Mouse (Mus musculus) left cerebral cortex, postnatal 36 days (tissue): ENCODE data around the gene Pard3b. TPM values are rescaled to one million over a fixed set of nuclear protein-coding genes. Genes with fewer than 3 reads are reported as not detected.

Experiments used
- DNase-seq, 2 experiments: peaks; one replicate each; pipeline ENCODE4 v3.0.0; 2021 to 2022; ENCODE audit warnings: low spot score in 2 of 2, mixed read lengths in 1 of 2
- intact Hi-C: fragments of 180-260 bp; cut with DNase I; formaldehyde crosslinking; loops from one replicate; pipeline ENCODE4 v1.15.1; 2025
- total RNA-seq, 2 experiments: library from RNA; stranded (reverse); gene quantifications; 2 replicates each; pipeline ENCODE4 v1.2.3; 2021

The Pard3b gene
- total RNA-seq, 2 experiments from 2014 or later: 2.7 to 4.0 TPM

DNA sequence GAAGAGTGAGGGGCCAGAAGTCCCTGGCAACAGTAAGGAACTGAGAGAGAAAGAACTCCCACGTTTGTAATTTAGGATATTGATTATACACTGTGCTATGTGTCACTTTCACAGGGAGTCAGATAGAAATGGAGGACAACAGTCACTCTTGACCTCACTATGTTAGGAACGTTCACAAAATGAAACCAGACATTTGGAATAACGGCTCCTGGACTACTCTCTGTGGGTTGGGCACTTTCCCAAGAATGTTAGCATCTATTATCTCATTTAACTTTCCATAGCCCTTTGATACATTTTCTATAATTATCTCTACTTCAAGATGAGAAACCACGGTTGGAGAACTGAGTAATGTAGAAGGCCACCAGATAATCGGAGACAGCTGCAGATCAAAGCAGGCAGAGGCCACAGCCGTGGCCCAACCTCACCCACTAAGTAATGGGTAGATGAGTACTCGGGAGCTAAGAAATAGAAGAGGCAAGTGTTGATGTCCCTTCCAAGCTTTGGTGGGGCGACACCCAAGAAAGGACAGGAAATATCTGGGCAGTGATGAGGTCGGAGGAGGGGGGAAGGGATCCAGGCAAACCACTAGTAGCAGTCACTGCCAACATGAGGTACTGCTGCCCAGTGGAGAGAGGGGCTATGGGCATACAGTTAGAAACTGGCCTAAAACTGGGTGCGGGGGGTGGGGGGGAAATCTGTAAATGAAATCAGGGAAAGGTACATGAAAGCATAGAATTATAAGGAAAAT lies 778.2 kb downstream of the Pard3b start:
- no peak for DNase-seq
- intact Hi-C loops: no loop called here

DNA sequence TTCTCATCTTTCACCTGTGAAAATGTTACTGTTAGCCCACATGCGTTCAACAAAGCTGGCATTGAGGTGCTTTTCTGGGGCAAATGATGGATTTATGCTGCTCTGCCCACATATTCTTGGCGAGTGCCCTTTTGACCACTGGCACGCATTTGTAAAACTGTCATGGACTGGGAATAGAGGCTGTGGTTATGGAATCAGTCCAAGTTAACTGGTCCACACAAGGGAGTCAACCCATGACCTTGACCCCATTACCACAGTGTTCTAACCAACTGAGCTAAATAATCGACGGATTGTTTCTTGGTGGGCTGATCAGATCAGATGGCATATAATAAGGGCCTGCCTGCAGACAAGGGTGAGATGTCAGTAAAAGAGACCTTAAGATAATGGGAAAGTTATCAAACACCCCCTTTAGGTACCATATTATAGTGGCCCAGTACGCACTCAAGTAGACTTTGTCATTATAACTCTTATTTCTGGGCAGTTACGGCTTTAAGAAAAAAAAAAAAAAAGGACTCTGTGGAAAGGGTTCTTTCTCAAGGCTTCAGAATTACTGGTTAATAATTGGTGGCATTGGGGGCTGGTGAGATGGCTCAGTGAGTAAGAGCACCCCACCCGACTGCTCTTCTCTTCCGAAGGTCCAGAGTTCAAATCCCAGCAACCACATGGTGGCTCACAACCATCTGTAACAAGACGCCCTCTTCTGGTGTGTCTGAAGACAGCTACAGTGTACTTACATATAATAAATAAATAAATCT lies 784.4 kb downstream of the Pard3b start:
- intact Hi-C loops: no loop called here
- no peak for DNase-seq

DNA sequence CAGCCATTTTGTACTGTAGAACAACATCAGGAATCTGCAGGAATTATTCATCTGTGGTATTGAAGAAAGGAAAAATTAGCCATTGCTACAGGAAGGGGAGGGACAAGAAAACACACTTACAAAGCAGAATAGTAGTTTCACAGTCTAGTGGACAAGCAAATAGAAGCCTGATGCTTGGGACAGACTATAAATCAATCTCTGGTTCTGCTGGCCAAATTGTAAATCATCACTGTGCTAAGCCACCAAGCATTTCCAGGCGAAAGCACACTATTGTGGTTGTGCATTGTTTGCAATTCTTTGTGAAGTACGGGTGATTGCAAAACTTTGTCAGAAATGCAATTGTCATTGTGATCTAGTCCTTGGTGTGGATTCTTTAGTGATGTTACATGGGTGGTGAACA lies 786.7 kb downstream of the Pard3b start:
- intact Hi-C loops: no loop called here

DNA sequence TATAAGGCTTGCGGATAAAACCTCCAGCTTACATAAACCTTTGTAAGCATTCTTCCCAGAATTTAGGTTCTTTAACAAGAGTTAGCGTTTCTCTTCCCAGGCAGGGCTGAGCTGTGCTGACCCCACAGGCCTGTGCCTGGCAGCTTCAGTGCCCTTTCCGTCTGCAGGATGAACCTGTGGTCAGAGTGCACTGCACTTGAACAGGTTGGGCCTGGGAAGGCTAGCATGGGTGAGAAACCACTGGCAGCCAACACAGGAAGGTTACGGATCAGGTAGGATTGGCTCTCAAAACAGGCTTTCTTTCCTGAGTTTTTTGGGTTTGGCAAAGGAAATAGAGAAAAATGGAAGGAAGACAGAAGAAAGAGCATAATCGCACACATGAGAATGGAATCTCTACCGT lies 790.1 kb downstream of the Pard3b start:
- DNase-seq: no peak
- intact Hi-C loops: no loop called here

More for the DNA sequence above, 786.7 kb downstream of the Pard3b start:
- DNase-seq: no peak

DNA sequence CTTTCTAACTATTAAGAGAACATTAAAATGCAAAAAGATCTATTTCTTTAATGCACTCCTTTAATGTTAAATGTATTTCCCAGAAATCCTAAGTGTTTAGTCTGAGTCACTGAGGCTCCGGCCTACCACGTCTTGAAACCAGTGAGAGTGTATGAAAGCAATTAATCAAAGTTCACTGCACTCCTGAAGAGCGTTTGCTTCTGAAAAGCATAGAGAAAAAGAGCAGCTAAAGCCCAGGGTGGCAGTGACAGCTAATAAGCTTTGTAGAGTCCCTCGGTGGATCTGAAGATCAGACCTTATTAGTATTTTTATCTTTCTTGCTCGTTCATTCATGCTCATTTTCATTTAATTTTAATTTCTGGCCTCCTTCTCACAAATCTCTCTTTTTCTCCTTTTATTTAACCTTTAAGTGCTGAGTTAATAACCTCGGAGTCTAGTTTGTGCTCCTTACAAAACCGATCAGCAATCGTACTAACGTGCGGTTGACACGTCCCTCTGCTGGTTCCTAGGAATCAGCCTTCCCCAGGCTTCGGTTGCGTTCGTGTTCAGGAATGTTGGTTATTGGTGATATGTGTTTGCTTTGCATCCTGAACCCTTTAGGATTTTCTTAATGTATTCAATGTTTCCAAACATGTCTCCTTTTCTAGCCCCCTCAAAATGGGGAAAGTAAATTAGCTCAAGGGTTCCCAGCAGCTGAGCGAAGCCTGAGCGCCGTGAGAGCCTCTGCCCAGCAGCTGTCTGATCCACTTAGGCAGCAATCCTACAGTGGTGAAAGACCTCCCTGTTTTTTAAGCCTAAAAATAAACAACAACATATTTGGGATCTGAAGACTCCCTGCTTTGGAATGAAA lies 790.9 kb downstream of the Pard3b start:
- DNase-seq: no peak
- intact Hi-C loops: no loop called here

- DNase-seq: no peak
- intact Hi-C loops: no loop called here
Observed at GRCm38 (mm10) chr1:62431054-62431453, 792.4 kb downstream of the Pard3b start.

GRCm38 (mm10) chr1:62433891-62434290 lies 795.3 kb downstream of the Pard3b start:
- intact Hi-C loops: no loop called here
- no peak for DNase-seq

- DNase-seq: no peak
- intact Hi-C loops: no loop called here
Observed at GRCm38 (mm10) chr1:62435844-62436243, 797.2 kb downstream of the Pard3b start.

GRCm38 (mm10) chr1:62436304-62436703 lies 797.7 kb downstream of the Pard3b start:
- intact Hi-C loops: no loop called here
- no peak for DNase-seq

DNA sequence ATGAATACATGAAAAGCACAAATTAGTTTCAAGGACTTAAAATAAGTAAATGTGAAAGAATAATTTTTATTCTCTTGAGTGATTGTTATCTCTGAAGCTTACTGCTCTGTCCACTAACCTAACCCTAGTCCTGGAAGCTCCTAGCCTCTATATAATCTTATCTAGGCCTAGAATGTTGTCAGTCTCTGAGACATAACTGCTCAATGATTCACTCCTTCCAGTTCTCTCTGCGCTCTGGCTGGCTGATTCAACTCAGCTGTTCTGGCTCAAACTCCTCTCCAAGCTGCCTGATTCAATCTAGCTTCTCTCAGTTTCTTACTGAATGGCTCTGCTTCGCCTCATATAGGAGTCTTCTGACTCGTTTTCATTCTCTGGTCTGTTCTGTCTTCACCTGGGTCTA lies 798.9 kb downstream of the Pard3b start:
- DNase-seq: no peak
- intact Hi-C loops: no loop called here

DNA sequence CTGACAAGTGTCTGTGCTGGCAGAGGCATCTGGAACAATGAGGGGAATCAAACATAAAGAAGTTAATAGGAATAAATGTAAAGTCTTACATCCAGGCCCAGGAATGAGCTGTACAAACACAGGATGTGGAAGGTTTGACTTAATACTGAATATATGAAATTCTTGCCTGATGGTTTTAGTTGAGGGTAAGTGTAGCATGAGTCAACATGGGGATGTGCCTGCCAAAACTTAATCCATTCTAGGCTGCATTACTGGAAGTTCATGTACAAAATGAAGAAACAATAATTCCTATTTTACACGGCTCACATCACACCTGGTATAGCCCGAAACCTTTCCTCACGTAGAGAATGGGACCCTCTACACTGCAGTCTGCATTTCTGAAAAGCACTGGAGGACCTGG lies 805.8 kb downstream of the Pard3b start:
- no peak for DNase-seq
- intact Hi-C loops: no loop called here

GRCm38 (mm10) chr1:62446818-62447217 lies 808.2 kb downstream of the Pard3b start:
- no peak for DNase-seq
- intact Hi-C loops: no loop called here

DNA sequence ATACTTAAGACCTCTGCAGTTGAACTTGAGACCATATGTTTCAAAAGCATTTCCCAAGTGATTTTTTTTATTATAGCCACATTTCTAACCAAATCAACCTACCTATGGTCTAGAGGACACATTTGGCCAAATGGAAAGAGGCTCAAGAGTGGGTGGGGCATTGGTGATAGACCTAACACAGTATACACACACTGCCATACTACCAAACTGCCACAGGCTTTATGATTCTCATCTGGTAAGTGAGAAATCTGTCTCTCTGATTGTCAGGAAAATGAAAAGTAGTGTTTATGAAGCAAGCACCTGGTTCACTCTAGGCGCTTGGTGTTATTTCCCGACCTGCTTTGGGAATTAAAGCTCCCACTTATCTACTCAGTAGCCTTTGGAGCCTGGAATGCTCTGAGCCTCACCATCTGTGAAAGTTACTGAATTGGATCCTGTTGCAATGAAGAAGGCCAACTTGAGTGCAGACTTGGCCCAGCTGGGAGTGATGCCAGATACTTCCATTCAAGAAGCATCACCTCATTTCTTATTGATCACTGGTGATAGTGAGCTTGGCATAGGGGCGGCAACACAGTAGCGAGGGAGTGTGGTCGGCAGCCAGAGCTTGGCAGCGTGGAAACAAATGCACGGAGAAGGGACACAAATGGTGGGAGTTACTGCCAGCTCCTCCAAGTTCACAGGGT lies 810.7 kb downstream of the Pard3b start:
- intact Hi-C loops: no loop called here
- no peak for DNase-seq

GRCm38 (mm10) chr1:62465536-62465935 lies 826.9 kb downstream of the Pard3b start:
- DNase-seq: no peak
- intact Hi-C loops: no loop called here

DNA sequence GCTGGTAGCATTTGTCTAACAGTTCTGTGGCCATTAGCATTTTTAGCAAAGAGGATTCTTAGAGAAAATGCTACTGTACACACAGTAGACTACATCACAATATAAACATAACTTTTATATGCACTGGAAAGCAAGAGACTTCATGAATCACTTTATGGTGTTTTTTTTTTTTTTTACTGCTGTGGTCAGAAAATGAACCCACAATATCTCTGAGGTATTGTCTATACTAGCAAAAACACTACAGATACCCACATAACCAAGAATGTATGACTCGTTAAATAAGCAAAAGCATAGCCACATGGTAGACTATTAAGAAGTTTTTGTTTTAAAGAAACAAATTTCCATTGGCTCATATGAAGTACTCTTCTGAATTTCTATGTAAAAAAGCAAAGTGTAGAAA lies 827.9 kb downstream of the Pard3b start:
- no peak for DNase-seq
- intact Hi-C loops: no loop called here

DNA sequence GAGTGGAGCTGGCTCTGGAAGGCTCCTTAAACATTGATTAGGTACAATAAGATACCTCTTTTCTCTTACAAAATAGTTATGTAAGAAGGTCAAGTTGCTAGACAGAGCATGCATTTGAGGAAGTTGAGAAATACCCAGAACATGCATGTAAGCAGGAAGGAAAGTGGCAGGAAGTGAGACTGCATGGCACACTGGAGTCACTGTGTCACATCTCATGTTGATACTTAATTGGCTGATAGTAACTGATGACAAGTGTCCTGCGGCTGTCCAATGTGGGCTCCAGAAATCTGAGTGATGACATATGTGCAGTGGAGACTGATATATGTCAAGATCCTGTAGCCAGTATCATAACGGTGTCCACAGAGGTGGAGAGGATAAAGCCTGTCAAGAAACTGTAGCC lies 844.4 kb downstream of the Pard3b start:
- no peak for DNase-seq
- intact Hi-C loops: no loop called here

GRCm38 (mm10) chr1:62488871-62489270 lies 850.2 kb downstream of the Pard3b start:
- DNase-seq: no peak
- intact Hi-C loops: no loop called here

- intact Hi-C loops: no loop called here
- no peak for DNase-seq
Observed at GRCm38 (mm10) chr1:62499146-62499545, 860.5 kb downstream of the Pard3b start.

DNA sequence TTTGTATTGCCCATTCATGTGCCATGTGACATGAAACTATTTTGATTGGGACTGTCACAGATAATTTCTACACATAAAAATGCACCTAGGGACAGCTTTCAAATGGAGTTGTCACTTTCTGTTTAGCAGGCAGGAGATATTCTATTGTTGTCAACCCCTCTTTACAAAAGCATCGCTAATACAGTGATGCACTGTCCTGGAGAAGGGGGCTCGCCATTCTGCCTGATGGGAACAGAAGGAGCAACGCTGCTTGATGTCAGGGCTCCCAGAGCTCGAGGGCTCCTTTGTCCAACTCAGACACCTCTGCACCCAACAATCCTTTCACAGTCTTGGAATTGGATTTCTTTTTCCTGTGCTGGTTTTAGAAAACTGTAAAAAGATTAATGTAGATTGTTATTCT lies 871.9 kb downstream of the Pard3b start:
- DNase-seq: no peak
- intact Hi-C loops: no loop called here

- DNase-seq: no peak
- intact Hi-C loops: no loop called here
Observed at GRCm38 (mm10) chr1:62511681-62512080, 873.1 kb downstream of the Pard3b start.
